Mouse (Mus musculus) thymus, adult 2 months (tissue): ENCODE results near the gene Prkrip1. TPM values are rescaled to one million over a fixed set of nuclear protein-coding genes. Genes with fewer than 3 reads are reported as not detected.
"Not testable (repeated sequence)": the region's sequence is repeated elsewhere in the genome, so short reads cannot be mapped to it uniquely, and the experiment has no call there.

Experiments
- DNase-seq: peaks from one replicate; pipeline ENCODE4 v3.0.0; 2021
- H3K27ac ChIP-seq: fragments of 200-500 bp; 2 replicates; pipeline ENCODE4 v1.5.1; 2012; ENCODE audit warnings: low read length, control low read depth; ENCODE audit not compliant: control insufficient read depth, insufficient read depth
- H3K27me3 ChIP-seq: fragments of 200-500 bp; 2 replicates; pipeline ENCODE4 v1.6.1; 2012; ENCODE audit warnings: mild to moderate bottlenecking, low read length, moderate library complexity, mixed read lengths; ENCODE audit not compliant: control insufficient read depth, insufficient read depth
- H3K36me3 ChIP-seq: fragments of 200-500 bp; 2 replicates; pipeline ENCODE4 v1.6.1; 2012; ENCODE audit warnings: mild to moderate bottlenecking, low read length, moderate library complexity; ENCODE audit not compliant: control insufficient read depth, insufficient read depth
- H3K4me1 ChIP-seq: fragments of 200-500 bp; replicated peaks from 2 replicates; pipeline ENCODE4 v1.6.1; 2012; ENCODE audit warnings: low read length; ENCODE audit not compliant: control insufficient read depth, insufficient read depth
- H3K4me3 ChIP-seq: fragments of 200-500 bp; 2 replicates; pipeline ENCODE4 v1.5.1; 2012; ENCODE audit warnings: mild to moderate bottlenecking, low read length, control low read depth, moderate library complexity; ENCODE audit not compliant: control insufficient read depth, insufficient read depth
- CTCF ChIP-seq: fragments of 200-500 bp; IDR thresholded peaks from 2 replicates; pipeline ENCODE4 v1.5.1; 2012; ENCODE audit warnings: mild to moderate bottlenecking, control low read depth, low read length, moderate library complexity, borderline replicate concordance; ENCODE audit not compliant: control insufficient read depth, poor library complexity, insufficient read depth; ENCODE audit errors: extremely low read depth
- POLR2A ChIP-seq: fragments of 200-500 bp; IDR thresholded peaks from 2 replicates; pipeline ENCODE4 v1.6.1; 2012; ENCODE audit warnings: mild to moderate bottlenecking, low read length, control low read depth, moderate library complexity; ENCODE audit not compliant: control insufficient read depth, poor library complexity, insufficient read depth; ENCODE audit errors: extremely low read depth
- WGBS: fragments of 180-500 bp; shearing (Covaris S2); methylation state at CpG from one replicate; pipeline ENCODE4 v1.1.7; 2018; 5-methylcytosine and 5-hydroxymethylcytosine counted together
- polyA plus RNA-seq: library from polyadenylated mRNA; depleted of rRNA; stranded (reverse); fragments of >200 nt; gene quantifications from 2 replicates; pipeline ENCODE4 v1.2.3, GENCODE M21; 2012

Gene Prkrip1
- polyA plus RNA-seq, 1 experiment = 20.7 TPM

GRCm38 (mm10) chr5:136218585-136218984 is 19.8 kb upstream of the Prkrip1 start:
- no peaks in the 10 kb centered on the region for H3K4me1 ChIP-seq
- no peak for TF ChIP-seq POLR2A
- no peak for TF ChIP-seq CTCF
- WGBS = 84% methylated on average over 12 of the region's 12 CpGs
- H3K4me3 ChIP-seq = no peak overlapping the region
- no peak for DNase-seq
- no peaks in the 10 kb centered on the region for H3K27me3 ChIP-seq
- H3K36me3 ChIP-seq = no peaks in the 10 kb centered on the region
- no peak overlapping the region for H3K27ac ChIP-seq

- WGBS = 54% methylated on average over 4 of the region's 4 CpGs
- no peak overlapping the region for H3K27ac ChIP-seq
- no peaks in the 10 kb centered on the region for H3K4me1 ChIP-seq
- H3K27me3 ChIP-seq = no peaks in the 10 kb centered on the region
- no peak overlapping the region for H3K4me3 ChIP-seq
- TF ChIP-seq CTCF = no peak
- TF ChIP-seq POLR2A = no peak
- no peaks in the 10 kb centered on the region for H3K36me3 ChIP-seq
- no peak for DNase-seq
Observed at GRCm38 (mm10) chr5:136217932-136218381, 19.2 kb upstream of the Prkrip1 start.

GRCm38 (mm10) chr5:136217004-136217665 is 18.4 kb upstream of the Prkrip1 start:
- no peak overlapping the region for H3K27ac ChIP-seq
- no peak for TF ChIP-seq CTCF
- peak; percentile 3; the same call in 1 of the 2 replicates for TF ChIP-seq POLR2A
- H3K36me3 ChIP-seq = no peaks in the 10 kb centered on the region
- 66% methylated on average over 18 of the region's 18 CpGs for WGBS
- no peak overlapping the region for H3K4me3 ChIP-seq
- H3K27me3 ChIP-seq = no peaks in the 10 kb centered on the region
- no peak for DNase-seq
- H3K4me1 ChIP-seq = no peaks in the 10 kb centered on the region

GRCm38 (mm10) chr5:136215958-136216357 is 17.2 kb upstream of the Prkrip1 start:
- TF ChIP-seq POLR2A = no peak
- no peak for DNase-seq
- H3K4me3 ChIP-seq = no peak overlapping the region
- no peaks in the 10 kb centered on the region for H3K36me3 ChIP-seq
- WGBS = 61% methylated on average over 5 of the region's 5 CpGs
- no peak overlapping the region for H3K27ac ChIP-seq
- no peaks in the 10 kb centered on the region for H3K27me3 ChIP-seq
- H3K4me1 ChIP-seq = no peaks in the 10 kb centered on the region

GRCm38 (mm10) chr5:136215211-136215610 is 16.4 kb upstream of the Prkrip1 start:
- WGBS = 96% methylated on average over 3 of the region's 3 CpGs

GRCm38 (mm10) chr5:136213716-136214115 is 15.0 kb upstream of the Prkrip1 start:
- H3K27me3 ChIP-seq = no peaks in the 10 kb centered on the region
- H3K36me3 ChIP-seq = no peaks in the 10 kb centered on the region
- 88% methylated on average over 5 of the region's 5 CpGs for WGBS
- H3K4me3 ChIP-seq = no peak overlapping the region
- TF ChIP-seq CTCF = no peak
- TF ChIP-seq POLR2A = no peak
- no peak overlapping the region for H3K27ac ChIP-seq
- DNase-seq = no peak
- no peaks in the 10 kb centered on the region for H3K4me1 ChIP-seq

More at GRCm38 (mm10) chr5:136215211-136215610, 16.4 kb upstream of the Prkrip1 start:
- no peak for TF ChIP-seq CTCF
- TF ChIP-seq POLR2A = no peak
- no peaks in the 10 kb centered on the region for H3K4me1 ChIP-seq
- no peak overlapping the region for H3K4me3 ChIP-seq
- no peaks in the 10 kb centered on the region for H3K27me3 ChIP-seq
- DNase-seq = no peak
- H3K36me3 ChIP-seq = no peaks in the 10 kb centered on the region
- no peak overlapping the region for H3K27ac ChIP-seq

GRCm38 (mm10) chr5:136212716-136213115 is 14.0 kb upstream of the Prkrip1 start:
- no peaks in the 10 kb centered on the region for H3K36me3 ChIP-seq
- no peak for DNase-seq
- WGBS = 97% methylated on average over 11 of the region's 11 CpGs

GRCm38 (mm10) chr5:136211341-136212102 is 12.8 kb upstream of the Prkrip1 start:
- not testable (repeated sequence) for H3K27ac ChIP-seq, H3K36me3 ChIP-seq, DNase-seq, H3K4me1 ChIP-seq, H3K27me3 ChIP-seq, H3K4me3 ChIP-seq
- 71% methylated on average over 14 of the region's 14 CpGs for whole genome bisulfite sequencing

More at GRCm38 (mm10) chr5:136212716-136213115, 14.0 kb upstream of the Prkrip1 start:
- H3K4me1 ChIP-seq = no peaks in the 10 kb centered on the region
- no peak overlapping the region for H3K4me3 ChIP-seq
- no peaks in the 10 kb centered on the region for H3K27me3 ChIP-seq
- H3K27ac ChIP-seq = no peak overlapping the region
- TF ChIP-seq POLR2A (no peak), CTCF (no peak)
